Mouse (Mus musculus): ENCODE results near the gene Zzef1. TPM values are rescaled to one million over a fixed set of nuclear protein-coding genes. Genes with fewer than 3 reads are reported as not detected.
A peak's percentile ranks its signal among the peaks of the same experiment; 100 is the strongest.

Zzef1 gene
- total and polyA plus RNA-seq, 3 experiments: 10.5 to 20.8 (median 16.8) TPM

- Histone ChIP-seq H3K4me3 (replicated peaks in 1 of 3; ENCODE audit: low read depth in 2 of 3, low read length in 2 of 3, poor library complexity in 1 of 3) (peak overlapping the region; percentile 86 to 96 (median 87)), H3K4me2 (ENCODE audit: insufficient read depth, low read depth, poor library complexity, severe bottlenecking) (peak overlapping the region; percentile 92), H3K27ac (ENCODE audit: insufficient read depth, low read depth) (no peak overlapping the region), H3K4me1 (ENCODE audit: control insufficient read depth in 1 of 2, insufficient read depth in 2 of 2) (peaks cover 0 to 47% of the 10 kb centered on the region in 2 experiments; a peak in 2 of 4 replicates), H3K9ac (ENCODE audit: insufficient read depth, low read depth) (peak overlapping the region; percentile 55), H3K9me3 (replicated peaks; ENCODE audit: low read length) (no peaks in the 10 kb centered on the region), H3K27me3 (replicated peaks) (no peaks in the 10 kb centered on the region), H3K36me3 (replicated peaks in 1 of 2; ENCODE audit: control insufficient read depth in 1 of 2, insufficient read depth in 1 of 2, low read length in 1 of 2) (peaks cover 0 to 16% of the 10 kb centered on the region in 2 experiments), H3K79me2 (replicated peaks; ENCODE audit: control insufficient read depth, extremely low read depth, insufficient read depth, poor library complexity, severe bottlenecking) (peaks cover 20% of the 10 kb centered on the region)
- in situ Hi-C loops (cut with MboI; ENCODE audit: low pct_ligation_motif_present, low pct_unique_long_range_greater_than_20kb, low sequenced_read_pairs): no loop called here
- dilution Hi-C loops (cut with MboI; ENCODE audit: extremely low pct_ligation_motif_present, extremely low pct_unique_long_range_greater_than_20kb, low sequenced_read_pairs): no loop called here
- no peak for DNase-seq (ENCODE audit: extremely low read depth)
- TF ChIP-seq NRF1 (IDR thresholded peaks at IDR 0.05; ENCODE audit: low read depth, low read length) (no peak), BHLHE40 (IDR thresholded peaks at IDR 0.05; ENCODE audit: low read depth, low read length) (no peak), UBTF (IDR thresholded peaks at IDR 0.05; ENCODE audit: low read depth, low read length) (0 out of 2 replicates have a peak, but pooled peaks have one; percentile 53)
Measured at GRCm38 (mm10) chr11:72796296-72796687, 266 bp downstream of the Zzef1 start.

GRCm38 (mm10) chr11:72796773-72797338, 830 bp downstream of the Zzef1 start:
- H3K4me1 ChIP-seq (ENCODE audit: control insufficient read depth in 1 of 2, insufficient read depth in 2 of 2): peaks cover 0 to 42% of the 10 kb centered on the region in 2 experiments; a peak in 2 of 4 replicates
- dilution Hi-C loops (cut with MboI; ENCODE audit: extremely low pct_ligation_motif_present, extremely low pct_unique_long_range_greater_than_20kb, low sequenced_read_pairs) (no loop called here), in situ Hi-C loops (cut with MboI; ENCODE audit: low pct_ligation_motif_present, low pct_unique_long_range_greater_than_20kb, low sequenced_read_pairs) (no loop called here)
- DNase-seq (ENCODE audit: extremely low read depth): no peak
- no peak overlapping the region for H3K27ac ChIP-seq (ENCODE audit: insufficient read depth, low read depth)
- no peaks in the 10 kb centered on the region for H3K9me3 ChIP-seq (replicated peaks; ENCODE audit: low read length)
- TF ChIP-seq KAT2A (IDR thresholded peaks at IDR 0.05; ENCODE audit: insufficient replicate concordance, low read length) (no peak), IRF4 (IDR thresholded peaks at IDR 0.05; ENCODE audit: low read depth, low read length) (no peak), SMC3 (IDR thresholded peaks at IDR 0.05; ENCODE audit: low read depth, low read length) (no peak), HCFC1 (IDR thresholded peaks at IDR 0.05; ENCODE audit: low read depth, low read length) (no peak), NRF1 (IDR thresholded peaks at IDR 0.05; ENCODE audit: low read depth, low read length) (no peak), MAZ (IDR thresholded peaks at IDR 0.05; ENCODE audit: low read depth, low read length) (no peak), USF1 (IDR thresholded peaks at IDR 0.05; ENCODE audit: low read depth, low read length) (no peak), ELF1 (IDR thresholded peaks at IDR 0.05; ENCODE audit: low read depth, low read length) (no peak), BHLHE40 (IDR thresholded peaks at IDR 0.05; ENCODE audit: low read depth, low read length) (no peak), TCF12 (IDR thresholded peaks at IDR 0.05; ENCODE audit: low read depth, low read length) (no peak), ZKSCAN1 (IDR thresholded peaks at IDR 0.05; ENCODE audit: borderline replicate concordance, low read depth, low read length) (no peak), EP300 (IDR thresholded peaks at IDR 0.05; ENCODE audit: low read length) (no peak), MAFK (IDR thresholded peaks at IDR 0.05; ENCODE audit: insufficient replicate concordance, low read length) (no peak), CHD2 (IDR thresholded peaks at IDR 0.05; ENCODE audit: low read length) (no peak), JUND (conservative IDR thresholded peaks at IDR 0.05; ENCODE audit: low read depth, low read length) (no peak), PAX5 (IDR thresholded peaks at IDR 0.05; ENCODE audit: low read length) (no peak), POLR2A (IDR thresholded peaks at IDR 0.05; ENCODE audit: low read depth, low read length) (no peak), SIN3A (IDR thresholded peaks at IDR 0.05; ENCODE audit: low read length) (no peak), JUN (IDR thresholded peaks at IDR 0.05; ENCODE audit: insufficient read depth, low read depth, low read length) (no peak)
- peak overlapping the region; percentile 86 to 96 (median 87) for H3K4me3 ChIP-seq (replicated peaks in 1 of 3; ENCODE audit: low read depth in 2 of 3, low read length in 2 of 3, poor library complexity in 1 of 3)
- peaks cover 0 to 16% of the 10 kb centered on the region in 2 experiments for H3K36me3 ChIP-seq (replicated peaks in 1 of 2; ENCODE audit: control insufficient read depth in 1 of 2, insufficient read depth in 1 of 2, low read length in 1 of 2)
- peaks cover 20% of the 10 kb centered on the region for H3K79me2 ChIP-seq (replicated peaks; ENCODE audit: control insufficient read depth, extremely low read depth, insufficient read depth, poor library complexity, severe bottlenecking)
- H3K27me3 ChIP-seq (replicated peaks): no peaks in the 10 kb centered on the region
- peak overlapping the region; percentile 92 for H3K4me2 ChIP-seq (ENCODE audit: insufficient read depth, low read depth, poor library complexity, severe bottlenecking)
- H3K9ac ChIP-seq (ENCODE audit: insufficient read depth, low read depth): peak overlapping the region; percentile 55

Measured in CH12.LX (cell line).